Mouse (Mus musculus): ENCODE measurements around the gene Csad.

Csad gene

DNA sequence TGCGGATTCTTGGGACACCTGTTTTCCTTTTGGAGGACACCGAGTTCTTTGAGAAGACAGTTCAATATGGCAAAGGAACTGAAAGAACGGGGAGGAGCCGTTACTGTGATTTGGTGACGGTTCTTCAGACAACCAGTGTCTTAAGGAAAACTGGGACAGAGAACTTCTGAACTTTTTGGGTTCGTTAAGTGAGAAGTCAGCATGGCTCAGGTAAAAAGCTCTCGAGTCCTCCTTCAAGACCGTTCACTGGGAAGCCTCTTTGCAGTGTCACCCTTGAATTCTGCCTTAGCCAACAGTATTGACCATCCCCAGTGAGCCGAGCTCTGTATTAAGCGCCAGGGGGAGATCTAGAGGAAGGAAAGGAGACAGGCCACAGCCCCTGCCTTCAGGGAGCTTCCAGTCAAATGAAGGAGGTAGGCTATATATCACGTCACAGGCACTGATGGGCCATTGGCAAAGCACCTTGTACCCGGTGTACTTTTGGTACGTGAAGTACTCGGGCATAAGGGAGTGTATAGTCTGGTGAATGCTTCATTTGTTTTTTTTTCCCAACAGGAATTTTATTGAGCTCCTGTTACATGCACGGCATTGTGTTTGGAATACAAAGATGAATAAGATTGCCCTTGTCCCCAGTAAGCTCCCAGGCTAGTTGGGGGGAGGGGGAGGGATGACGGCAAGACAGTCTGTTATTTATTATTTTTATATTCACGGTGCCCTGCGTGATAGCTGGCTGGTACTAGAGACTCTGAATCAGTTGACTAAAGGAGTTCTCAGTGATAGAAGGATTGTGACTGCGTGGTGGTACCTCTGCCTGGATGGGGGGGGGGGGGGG is at the start of gene Csad:
Gene Csad, minus strand, starts transcription at position 51 of the 832 bp plus-strand sequence.
- DNase-seq: no peak

DNA sequence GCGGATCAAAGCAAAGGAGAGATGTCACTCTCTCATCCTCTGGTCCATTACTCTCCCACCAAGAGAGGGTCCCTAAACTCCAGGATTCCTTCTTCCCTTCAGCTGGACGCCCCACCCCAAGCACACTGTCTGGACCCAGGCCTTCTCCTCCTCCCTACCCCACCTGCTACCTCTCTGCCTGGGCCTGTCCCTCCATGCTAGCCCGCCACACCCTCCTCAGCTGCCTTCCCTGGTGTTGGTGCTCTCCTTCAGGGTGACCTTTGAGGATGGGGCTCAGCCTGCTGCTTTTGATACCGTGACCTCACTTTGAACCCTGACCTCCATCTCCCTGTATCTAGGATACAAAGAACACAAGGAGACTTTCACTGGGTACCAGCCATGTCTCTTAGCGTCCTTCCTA is 46.0 kb upstream of the Csad start:
- DNase-seq: no peak

GRCm38 (mm10) chr15:102249967-102250366 is 45.4 kb upstream of the Csad start:
- no peak for DNase-seq

GRCm38 (mm10) chr15:102249251-102249691 is 44.7 kb upstream of the Csad start:
- no peak for DNase-seq

GRCm38 (mm10) chr15:102248812-102249191 is 44.3 kb upstream of the Csad start:
- no peak for DNase-seq

GRCm38 (mm10) chr15:102248131-102248811 is 43.7 kb upstream of the Csad start:
- DNase-seq: no peak

DNA sequence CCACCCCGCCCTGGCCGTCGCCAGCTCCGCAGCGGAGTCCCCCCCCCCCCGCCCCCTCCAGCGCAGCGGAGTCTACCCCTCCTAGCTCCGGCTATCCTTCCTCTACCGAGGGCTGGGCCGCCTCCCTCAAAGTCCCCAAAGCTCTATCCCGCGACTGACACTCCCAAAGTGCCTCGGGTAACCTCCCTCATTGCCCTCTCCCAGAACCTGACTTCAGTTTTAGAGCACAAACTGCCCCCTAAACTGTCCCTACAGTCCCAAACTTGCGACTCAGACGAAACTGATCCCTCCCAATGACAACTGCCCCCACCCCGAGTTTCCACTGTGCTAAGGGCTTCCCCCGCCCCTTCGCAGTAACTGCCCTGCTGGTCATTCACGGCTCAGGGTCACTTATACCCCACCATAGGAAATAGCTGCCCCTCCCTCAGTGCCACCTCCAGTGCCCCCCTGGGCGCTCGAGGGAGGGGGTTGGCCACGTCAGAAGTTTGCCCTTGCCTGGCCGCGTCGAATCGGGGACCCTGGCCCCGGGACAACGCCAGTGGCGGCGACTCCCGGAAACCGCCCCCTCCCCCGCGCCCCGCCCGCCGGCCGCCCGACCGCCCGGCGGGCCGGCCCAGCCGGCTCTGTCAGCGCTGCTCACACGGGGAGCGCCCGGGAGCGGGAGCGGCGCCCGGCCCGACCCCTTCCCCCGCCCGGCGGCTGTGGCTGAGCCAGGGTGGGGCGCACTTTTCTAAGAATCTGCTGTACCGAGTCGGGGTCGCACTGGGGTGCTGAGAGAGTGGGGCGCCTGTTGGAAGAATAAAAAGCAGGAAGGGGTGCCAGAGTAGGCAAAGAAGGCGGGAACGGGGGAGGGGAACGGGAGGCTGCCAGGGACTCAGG is 43.0 kb upstream of the Csad start:
- peak; percentile 47 for DNase-seq

GRCm38 (mm10) chr15:102246866-102247251 is 42.3 kb upstream of the Csad start:
- DNase-seq: peak; percentile 88

DNA sequence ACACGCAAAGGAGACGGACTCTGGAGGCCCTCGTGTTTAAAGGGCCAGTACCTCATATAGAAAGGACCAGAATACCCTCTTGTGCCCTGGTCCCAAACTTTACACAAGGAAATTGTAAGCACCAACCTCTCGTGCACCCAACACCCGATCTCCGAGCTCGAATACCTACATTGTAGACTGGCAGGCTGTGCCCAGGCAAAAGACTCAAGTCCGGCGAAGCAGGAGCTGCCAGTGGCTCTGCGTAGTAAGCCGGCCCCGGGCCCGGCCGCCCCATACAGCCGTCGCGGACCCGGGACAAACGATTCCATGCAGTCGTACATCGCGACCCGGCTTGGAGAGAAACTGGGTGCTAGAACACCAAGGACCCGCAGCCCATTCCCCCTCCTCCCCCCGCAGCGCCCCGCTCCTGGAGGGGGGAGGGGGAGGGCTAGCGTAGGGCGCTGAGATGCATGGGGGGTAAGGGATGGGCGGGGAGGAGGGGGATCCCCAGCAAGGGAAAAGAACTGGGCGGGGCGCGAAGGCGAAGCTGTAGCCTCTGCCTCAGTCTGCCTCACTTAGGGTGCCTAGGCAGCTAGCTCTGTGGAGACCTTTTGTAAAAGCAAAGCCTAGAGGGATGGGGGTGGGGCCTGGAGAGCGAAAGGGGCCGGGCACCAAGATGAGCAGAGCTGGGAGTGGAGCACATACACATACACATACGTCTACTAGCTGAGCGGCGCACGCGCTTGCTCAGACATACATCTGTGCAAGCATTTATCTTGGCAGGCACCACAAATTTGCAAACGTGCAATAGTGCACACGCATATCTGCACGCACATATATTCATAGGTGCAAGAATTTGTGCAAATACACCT is 41.6 kb upstream of the Csad start:
- peak; percentile 72 for DNase-seq

DNA sequence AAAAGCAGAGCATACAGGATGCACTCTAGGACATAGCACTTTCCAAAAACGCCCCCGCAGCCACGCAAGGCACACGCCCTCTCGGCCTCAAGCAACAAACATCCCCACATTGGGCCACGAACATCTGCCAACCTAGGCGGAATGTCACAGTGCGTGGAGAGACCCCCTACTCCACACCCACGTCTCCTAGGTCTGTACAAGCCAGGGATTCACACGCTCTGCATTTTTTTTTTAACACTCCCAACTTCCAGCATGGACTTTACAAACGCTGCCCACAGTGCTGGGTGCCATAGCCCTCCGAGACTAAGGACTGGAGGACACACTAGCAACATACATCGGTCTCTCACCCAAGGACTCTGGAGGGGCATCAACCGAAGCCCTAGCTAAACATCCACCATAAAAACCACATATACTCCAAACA is 40.9 kb upstream of the Csad start:
- no peak for DNase-seq

DNA sequence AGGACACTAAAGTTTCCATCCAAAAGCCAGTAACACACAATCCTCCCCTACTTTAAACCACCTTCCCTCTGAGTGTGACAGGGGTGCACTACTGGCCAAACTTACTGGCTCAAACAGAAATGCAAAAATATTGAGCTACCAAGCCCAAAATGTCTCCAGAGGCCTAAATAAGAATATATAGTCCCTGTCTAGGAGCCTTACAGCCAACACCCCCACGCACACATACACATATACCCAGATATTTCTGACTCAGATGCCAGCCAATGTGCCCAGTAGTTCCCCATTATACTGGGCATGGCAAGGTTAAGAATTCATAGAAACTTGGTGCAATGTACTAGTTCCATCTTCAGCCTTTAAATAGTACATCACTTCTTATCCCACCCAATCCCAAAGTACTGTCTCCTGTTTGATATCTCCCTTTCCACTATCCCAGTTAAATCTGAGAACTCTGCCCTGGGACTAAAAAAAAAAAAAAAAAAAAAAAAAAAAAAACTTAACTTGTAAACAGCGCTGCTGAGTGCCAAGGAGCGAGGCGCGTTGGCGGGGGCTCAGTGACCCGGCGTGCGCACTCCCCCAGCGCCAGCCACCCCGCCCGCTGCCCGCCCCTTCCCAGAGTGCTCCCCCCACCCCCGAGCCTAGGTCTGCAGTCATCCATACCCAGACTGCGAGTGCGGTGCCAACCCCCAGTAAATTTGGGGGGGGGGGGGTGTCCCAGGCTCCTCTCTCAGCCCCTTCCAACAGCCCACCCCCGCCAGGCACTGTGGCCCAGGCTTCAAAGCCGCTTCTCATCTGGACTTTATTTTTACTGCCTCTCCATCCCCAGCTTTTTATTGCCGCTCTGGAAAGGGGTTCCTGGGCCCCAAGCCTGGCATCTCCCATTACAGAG is 40.0 kb upstream of the Csad start:
- no peak for DNase-seq

DNA sequence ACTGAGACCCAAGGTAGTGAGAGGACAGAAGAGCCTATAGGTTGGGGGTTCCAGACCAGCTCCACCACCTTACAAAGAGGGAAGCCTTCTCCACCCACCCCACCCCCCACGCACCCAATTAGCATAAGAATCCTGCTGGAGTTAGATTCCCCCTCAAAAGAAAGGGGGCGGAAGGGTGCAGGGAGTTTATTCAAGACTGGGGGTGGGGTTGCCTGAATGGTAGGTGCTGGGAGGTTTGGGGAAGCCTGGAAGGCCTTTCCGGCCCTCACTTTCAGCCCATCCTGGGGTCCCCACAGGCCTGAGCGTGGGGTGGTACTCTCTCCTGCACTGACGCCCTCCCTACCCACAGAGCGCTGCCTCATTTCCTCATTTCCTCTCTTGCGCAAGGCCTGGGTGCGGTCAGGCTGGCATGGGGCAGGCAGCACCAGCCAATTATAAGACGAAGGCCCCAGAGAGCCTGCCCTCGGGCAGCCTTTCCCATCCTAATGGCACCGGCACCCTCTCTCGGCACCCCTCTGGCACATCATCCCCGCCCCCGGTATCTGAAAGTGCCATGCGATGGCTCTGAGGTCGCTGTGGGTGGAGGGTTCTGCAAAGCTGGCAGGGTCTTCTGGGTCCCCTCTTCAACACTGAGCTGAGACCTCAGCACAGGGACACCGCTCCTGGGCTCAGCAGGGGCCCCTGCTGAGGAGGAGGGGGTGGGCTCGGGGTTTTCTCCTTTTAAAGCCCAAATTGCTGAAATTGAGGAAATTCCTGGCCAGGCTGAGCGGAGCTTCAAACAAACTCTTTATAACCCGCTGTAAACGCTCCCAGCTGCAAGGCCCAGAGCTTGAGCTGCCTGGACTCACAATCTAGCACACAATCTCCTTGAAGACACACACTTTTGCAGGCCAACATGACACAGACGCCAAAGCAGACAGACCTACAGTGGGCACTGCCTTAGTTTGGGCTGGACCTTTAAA is 39.0 kb upstream of the Csad start:
- DNase-seq: no peak

DNA sequence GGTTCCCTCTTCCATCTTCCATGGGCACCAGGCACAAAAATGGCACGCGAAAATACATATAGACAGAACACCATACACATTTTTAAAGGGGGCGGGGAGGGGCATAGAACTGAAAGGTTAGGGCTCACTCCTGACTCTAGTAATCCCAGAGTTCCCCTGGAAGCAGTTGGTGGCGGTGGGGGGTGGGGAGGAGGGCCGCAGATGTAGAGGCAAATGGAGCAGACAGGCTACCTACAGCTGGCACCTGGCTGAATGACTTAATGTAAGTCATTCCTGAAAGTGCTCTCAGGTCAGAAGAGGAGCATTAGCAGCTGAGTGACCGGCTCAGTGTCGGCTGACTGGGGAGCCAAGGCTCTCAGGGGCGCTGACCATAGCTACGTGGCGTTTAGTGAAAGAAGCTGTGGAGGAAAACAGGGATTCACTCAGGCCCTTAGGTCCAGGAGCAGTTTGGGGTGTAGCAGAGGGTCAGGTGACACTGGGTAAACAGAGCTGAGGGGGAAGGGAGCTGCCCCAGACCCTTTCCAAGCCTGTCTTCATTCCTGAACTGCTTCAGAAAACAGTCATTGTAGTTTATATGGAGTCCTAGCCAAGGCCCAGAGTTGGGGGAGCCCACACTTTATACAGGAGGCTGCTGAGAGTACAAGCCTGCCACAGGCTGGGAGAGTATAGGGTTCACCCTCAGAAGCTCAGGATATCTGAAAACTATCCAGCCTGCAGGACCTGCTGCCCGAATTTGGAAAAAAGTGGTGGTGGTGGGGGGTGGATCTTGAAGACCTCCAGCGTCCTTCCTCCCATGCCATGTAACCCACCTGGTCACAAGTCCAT is 38.1 kb upstream of the Csad start:
- DNase-seq: no peak

GRCm38 (mm10) chr15:102240607-102241006 is 36.1 kb upstream of the Csad start:
- DNase-seq: no peak

- DNase-seq: no peak
Observed at GRCm38 (mm10) chr15:102239851-102240250, 35.3 kb upstream of the Csad start.

- DNase-seq: peak; percentile 84
Observed at GRCm38 (mm10) chr15:102239260-102239590, 34.7 kb upstream of the Csad start.

- DNase-seq: no peak
Observed at GRCm38 (mm10) chr15:102238543-102239259, 34.2 kb upstream of the Csad start.

DNA sequence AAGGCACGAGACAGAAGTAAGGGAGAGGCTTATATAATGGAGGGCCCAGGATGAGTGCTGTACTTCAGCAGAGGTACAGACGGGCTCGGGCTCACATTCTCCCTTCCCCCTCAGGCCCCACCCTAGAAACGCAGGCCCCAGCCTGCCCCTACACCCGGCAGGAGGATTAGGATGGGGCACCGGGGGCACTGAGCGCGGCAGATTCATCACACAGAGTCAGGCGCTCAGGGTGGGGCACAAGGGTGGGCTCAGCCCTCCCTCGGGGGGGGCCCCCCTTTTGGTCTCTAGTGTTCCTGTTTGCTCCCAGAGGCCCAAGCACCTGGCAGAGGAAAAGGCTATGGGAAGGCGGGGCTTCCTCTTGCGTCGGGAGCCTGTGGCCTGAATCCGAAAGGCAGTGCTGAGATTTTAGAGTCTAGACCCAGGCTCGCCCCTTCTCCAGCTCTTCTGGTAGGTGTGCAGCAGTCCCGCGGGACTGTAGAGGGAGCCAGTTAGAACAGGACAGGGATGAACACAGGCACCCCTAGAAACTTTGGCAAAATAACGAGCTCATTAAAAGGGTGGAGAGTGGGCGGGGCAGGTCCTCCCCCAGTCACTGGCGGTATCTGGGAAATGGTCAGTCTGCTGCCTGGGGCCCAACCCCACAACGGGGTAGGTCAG is 31.0 kb upstream of the Csad start:
- no peak for DNase-seq
